Mouse (Mus musculus) kidney, embryonic 15.5 days (tissue): Measurements from ENCODE around the gene Tcf7. TPM values are rescaled to one million over a fixed set of nuclear protein-coding genes. Genes with fewer than 3 reads are reported as not detected.

ENCODE experiments used
- polyA plus RNA-seq: library from polyadenylated mRNA; unstranded; fragments of >200 nt; fragmentation: Nextera tagmentation; extraction: Ambion mirVana; gene quantifications from 2 replicates; pipeline ENCODE4 v1.2.1, GENCODE M21; 2015

The Tcf7 gene
- polyA plus RNA-seq, 1 experiment from 2014 or later: 15.5 TPM

Other genes starting within 250 kb of the Tcf7 start
- 80.2 and 80.6 TPM in 2 replicates for gene Ppp2ca, start 184.3 kb downstream of the Tcf7 start, polyA plus RNA-seq
- not detected in 2 replicates for gene Olfr1373, start 137.5 kb downstream of the Tcf7 start, polyA plus RNA-seq
- gene Olfr1371, start 69.0 kb downstream of the Tcf7 start, polyA plus RNA-seq: not detected in 2 replicates
- 790 and 863 TPM in 2 replicates for gene Skp1a, start 51.0 kb downstream of the Tcf7 start, polyA plus RNA-seq
- gene Vdac1, start 77.8 kb upstream of the Tcf7 start, polyA plus RNA-seq: 336 and 358 TPM in 2 replicates
- gene 9530068E07Rik, start 113.4 kb upstream of the Tcf7 start, polyA plus RNA-seq: 217 and 219 TPM in 2 replicates